Mouse (Mus musculus) fat pad, adult 2 months (tissue): ENCODE data around the gene Uck2.

ENCODE experiments used
- DNase-seq: peaks from one replicate; pipeline ENCODE4 v3.0.0-alpha.2; 2011; ENCODE audit warnings: low read depth, low spot score; ENCODE audit errors: extremely low read depth

Gene Uck2

GRCm38 (mm10) chr1:167215460-167215859 lies 69.7 kb downstream of the Uck2 start:
- DNase-seq = no peak

DNA sequence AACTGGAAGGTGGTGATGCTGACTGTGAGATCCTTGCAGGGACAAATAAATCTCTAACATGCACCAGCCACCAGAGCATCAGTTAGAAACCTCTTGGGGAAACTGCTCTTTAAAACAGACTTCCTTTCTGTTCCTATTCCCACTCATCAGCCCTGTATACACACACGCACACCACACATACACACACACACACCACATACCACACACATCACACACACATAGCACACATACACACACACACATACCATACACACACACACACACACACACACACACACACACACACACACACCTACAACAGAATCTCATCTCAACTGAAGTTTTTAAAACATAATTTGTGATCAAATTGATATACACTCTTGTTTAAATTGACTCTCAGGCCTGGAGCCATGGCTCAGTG lies 72.4 kb downstream of the Uck2 start:
- no peak for DNase-seq

GRCm38 (mm10) chr1:167211979-167212614 lies 73.0 kb downstream of the Uck2 start:
- no peak for DNase-seq

- no peak for DNase-seq
Measured at GRCm38 (mm10) chr1:167208816-167209215, 76.3 kb downstream of the Uck2 start.

DNA sequence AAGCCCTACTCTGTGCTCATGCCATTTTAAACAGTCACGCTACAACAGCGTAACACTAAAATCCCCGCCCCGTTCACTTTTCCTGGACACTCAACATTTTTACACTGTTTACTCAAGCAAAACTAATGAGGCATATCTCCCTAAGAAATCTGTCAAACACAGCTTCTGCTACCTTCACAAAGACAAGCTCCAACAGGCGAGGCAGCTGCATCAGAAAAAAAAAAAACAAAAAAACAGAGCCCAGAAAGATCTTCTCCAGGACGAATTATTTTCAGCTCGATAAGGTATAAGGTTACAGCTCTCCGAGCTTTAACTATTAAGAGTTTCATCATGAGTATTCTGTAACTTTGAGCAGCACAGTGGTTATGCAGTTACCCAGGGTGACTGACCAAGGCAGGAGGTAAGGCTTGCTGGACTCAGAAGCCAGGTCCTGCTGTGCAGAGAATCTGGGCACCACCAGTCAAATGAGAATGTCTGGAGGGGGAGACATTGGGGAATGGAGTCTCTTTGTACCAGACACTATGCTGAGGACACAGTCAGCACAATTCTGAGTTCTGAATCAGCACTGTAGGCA lies 79.9 kb downstream of the Uck2 start:
- DNase-seq = no peak

- no peak for DNase-seq
Measured at GRCm38 (mm10) chr1:167204421-167204820, 80.7 kb downstream of the Uck2 start.

- DNase-seq = no peak
Measured at GRCm38 (mm10) chr1:167194766-167195165, 90.4 kb downstream of the Uck2 start.

- no peak for DNase-seq
Measured at GRCm38 (mm10) chr1:167187791-167188190, 97.3 kb downstream of the Uck2 start.

DNA sequence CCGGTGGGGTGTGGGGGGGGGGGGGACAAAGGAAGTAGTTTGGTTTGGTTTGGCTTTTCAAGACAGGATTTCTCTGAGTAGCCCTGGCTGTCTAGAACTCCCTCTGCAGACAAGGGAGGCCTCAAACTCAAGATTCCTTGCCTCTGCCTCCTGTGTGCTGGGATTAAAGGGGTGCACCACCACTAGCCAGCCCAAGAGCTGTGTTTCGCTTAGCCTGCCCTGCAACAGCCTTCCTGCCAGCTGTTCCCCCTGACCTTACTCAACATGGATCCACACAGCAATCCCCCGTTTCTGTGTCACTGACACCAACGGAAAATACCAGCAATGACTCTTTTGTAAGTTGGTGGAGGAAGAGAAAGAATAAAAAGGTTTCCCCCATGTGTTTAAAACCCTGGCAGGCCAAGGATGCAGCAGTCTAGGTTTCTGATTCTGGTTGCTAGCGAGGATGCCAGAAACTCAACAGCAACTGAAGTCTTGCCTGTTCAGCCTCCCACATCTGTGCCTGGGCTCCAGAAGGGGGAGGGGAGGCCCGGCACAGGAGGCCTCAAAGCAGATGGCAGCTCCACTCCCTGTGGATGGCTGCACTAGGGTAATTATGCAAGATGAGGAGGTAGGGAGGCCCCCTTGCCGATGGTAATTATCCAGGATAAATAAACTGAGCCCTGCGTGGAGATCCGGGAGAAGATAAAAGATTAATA lies 103.1 kb downstream of the Uck2 start:
- DNase-seq = no peak
